8 mouse cellular contexts compared by ENCODE assay signal in the genomic region with DNA sequence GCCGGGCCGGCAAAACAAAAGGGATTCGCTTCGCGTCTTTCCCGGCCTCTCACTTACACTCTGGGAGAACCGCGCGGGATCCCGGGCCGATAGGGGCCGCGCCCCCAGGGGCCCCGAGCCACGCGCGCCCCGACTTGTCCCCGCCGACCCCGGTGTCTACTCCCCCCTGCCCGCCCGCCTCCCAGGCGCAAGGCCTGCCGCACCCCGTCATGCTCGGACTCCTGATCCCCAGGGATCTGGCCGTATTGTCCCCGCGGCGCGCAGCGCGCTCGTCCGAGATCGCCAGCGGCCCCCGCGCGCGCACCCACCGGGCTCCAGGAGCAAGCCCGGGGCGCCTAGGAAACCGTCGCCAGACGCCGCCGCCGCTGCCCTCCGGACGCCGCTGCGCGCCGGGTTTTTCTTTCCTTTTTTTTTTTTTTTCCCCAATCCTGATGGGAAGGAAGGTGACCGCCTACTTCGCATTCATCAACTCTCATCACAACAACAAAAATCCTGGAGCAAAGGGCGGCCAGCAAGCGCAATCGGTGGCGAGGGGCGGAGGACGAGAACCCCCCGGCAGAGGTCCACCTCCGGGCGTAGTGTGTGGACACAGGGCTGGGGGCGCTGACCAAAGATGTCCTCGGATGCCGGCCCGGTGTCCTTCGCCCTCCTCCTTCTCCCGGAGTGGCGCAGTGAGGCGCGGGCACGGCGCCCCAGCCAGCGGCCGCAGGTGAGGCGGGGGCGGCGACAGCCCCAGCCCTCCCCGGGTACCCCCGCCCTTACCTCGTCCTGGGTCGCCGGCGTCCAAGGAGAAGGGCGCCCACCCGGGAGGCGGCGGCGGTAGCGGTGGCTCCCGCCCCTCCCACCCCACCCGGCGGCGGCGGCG. TPM values are rescaled to one million over a fixed set of nuclear protein-coding genes. Genes with fewer than 3 reads are reported as not detected.
DNase-seq lines count a peak whose midpoint lies in the region; ATAC-seq lines count a peak whose summit lies in the region.

No protein-coding gene starts in this region.

- peak overlapping the region; percentile 100 for H3K27ac ChIP-seq in kidney, embryonic 14.5 days (ENCODE audit: low read depth, low read length)
- peak overlapping the region; percentile 81 for H3K27ac ChIP-seq in liver, embryonic 15.5 days (replicated peaks)

- H3K36me3 ChIP-seq in kidney, embryonic 14.5 days (ENCODE audit: control insufficient read depth, insufficient read depth, low read length), result no peaks in the 10 kb centered on the region
- H3K36me3 ChIP-seq in liver, embryonic 15.5 days (replicated peaks), result no peaks in the 10 kb centered on the region

- peak overlapping the region; percentile 94 for H3K4me2 ChIP-seq in kidney, embryonic 14.5 days (replicated peaks; ENCODE audit: low read depth, low read length)
- peak overlapping the region; percentile 90 for H3K4me2 ChIP-seq in liver, embryonic 15.5 days

- WGBS in kidney, embryonic 14.5 days, result under 1% methylated on average over 65 of the region's 102 CpGs
- under 1% methylated on average over 70 of the region's 102 CpGs for WGBS in liver, embryonic 15.5 days (ENCODE audit: insufficient replicate concordance)

- peaks cover 37% of the 10 kb centered on the region for H3K4me1 ChIP-seq in kidney, embryonic 14.5 days (ENCODE audit: control insufficient read depth, insufficient read depth, low read length)
- peaks cover 44% of the 10 kb centered on the region for H3K4me1 ChIP-seq in liver, embryonic 15.5 days (replicated peaks)

- peak overlapping the region; percentile 96 for H3K9ac ChIP-seq in kidney, embryonic 14.5 days (ENCODE audit: low read depth, low read length)
- peak overlapping the region; percentile 56 for H3K9ac ChIP-seq in liver, embryonic 15.5 days

- no peaks in the 10 kb centered on the region for H3K9me3 ChIP-seq in kidney, embryonic 14.5 days (ENCODE audit: control insufficient read depth, low read length)
- no peaks in the 10 kb centered on the region for H3K9me3 ChIP-seq in liver, embryonic 15.5 days (replicated peaks)

- DNase-seq in thymus, postnatal 14 days, result peak; percentile 6
- DNase-seq in thymus, postnatal 25 days, result no peak
- peak; percentile 49 to 63 for DNase-seq in cerebellum, postnatal 4 days (ENCODE audit: low spot score in 2 of 2)
- peak; percentile 53 to 65 for DNase-seq in heart, adult 9 months (ENCODE audit: low spot score in 2 of 2)
- peak; percentile 51 for DNase-seq in ovary, postnatal 10 days (ENCODE audit: low spot score)

- H3K27me3 ChIP-seq in kidney, embryonic 14.5 days (ENCODE audit: control insufficient read depth, insufficient read depth, low read length), result no peaks in the 10 kb centered on the region
- H3K27me3 ChIP-seq in liver, embryonic 15.5 days, result peaks cover 73% of the 10 kb centered on the region

- ATAC-seq in kidney, embryonic 14.5 days (ENCODE audit: low FRiP score, low TSS enrichment), result peak; percentile 34
- ATAC-seq in liver, embryonic 15.5 days (ENCODE audit: insufficient read depth), result peak; percentile 2; the same call in 1 of the 2 replicates
- ATAC-seq in erythroid progenitor cell, adult 5-6 weeks (replicated peaks; ENCODE audit: low FRiP score, poor library complexity, severe bottlenecking), result no peak

- peak overlapping the region; percentile 97 for H3K4me3 ChIP-seq in kidney, embryonic 14.5 days (ENCODE audit: low read length)
- peak overlapping the region; percentile 67 for H3K4me3 ChIP-seq in liver, embryonic 15.5 days (replicated peaks)

RNA-seq across cellular contexts. Expression of gene Fgfr2, which starts 0.5 kb away (rescaled TPM):
- polyA plus RNA-seq in kidney, embryonic 14.5 days (2014; fragmentation: Nextera tagmentation; extraction: Ambion mirVana), result 62.8 and 133 TPM in 2 replicates
- 10.5 and 12.0 TPM in 2 replicates for polyA plus RNA-seq in liver, embryonic 15.5 days (2015; fragmentation: Nextera tagmentation; extraction: Ambion mirVana)
- 1.7 and 13.3 TPM in 2 replicates for total RNA-seq in erythroid progenitor cell, adult 5-6 weeks (2015; ENCODE audit: low replicate concordance)
- 0.13 and 3.7 TPM in 2 replicates for total RNA-seq in erythroid progenitor cell, adult 5-6 weeks (2017; ENCODE audit: low replicate concordance)

RNA-seq across cellular contexts. Expression of gene Ctbp2, which starts 1.5 kb away (rescaled TPM):
- polyA plus RNA-seq in kidney, embryonic 14.5 days (2014; fragmentation: Nextera tagmentation; extraction: Ambion mirVana), result 132 and 157 TPM in 2 replicates
- polyA plus RNA-seq in liver, embryonic 15.5 days (2015; fragmentation: Nextera tagmentation; extraction: Ambion mirVana), result 8.1 and 8.7 TPM in 2 replicates
- 2.9 and 3.8 TPM in 2 replicates for total RNA-seq in erythroid progenitor cell, adult 5-6 weeks (2015; ENCODE audit: low replicate concordance)
- total RNA-seq in erythroid progenitor cell, adult 5-6 weeks (2017; ENCODE audit: low replicate concordance), result 3.5 and 8.5 TPM in 2 replicates

Comparison
In these comparisons a context has a peak if more than half of its experiments do, and no peak if none do; other contexts are left out.
1. RNA of gene Ctbp2, which starts 1.5 kb away (polyA plus RNA-seq): 132 to 157 TPM in kidney, embryonic 14.5 days; 8.1 to 8.7 TPM in liver, embryonic 15.5 days; every median in the first group is over 10 times any median in the second.